Mouse (Mus musculus): ENCODE measurements around the gene Rnf103. TPM values are rescaled to one million over a fixed set of nuclear protein-coding genes. Genes with fewer than 3 reads are reported as not detected.

Gene Rnf103
- 10 to 100 TPM; 11.2 to 12.4 TPM for total RNA-seq (2023)

GRCm38 (mm10) chr6:71493675-71494340, at the start of gene Rnf103:
Gene Rnf103 (plus strand): TSS chr6:71493894.

GRCm38 (mm10) chr6:71543686-71544499, 50.2 kb downstream of the Rnf103 start, which contains the start of gene Chmp3:
Gene Chmp3 (plus strand): TSS chr6:71543797.

Other genes with a start within 250 kb of the Rnf103 start
- gene Krcc1, start 222.2 kb upstream of the Rnf103 start, total RNA-seq (2023), result 10 to 100 TPM; 34.5 to 36.1 TPM
- not detected for gene Smyd1, start 171.7 kb upstream of the Rnf103 start, total RNA-seq (2023)
- not detected for gene Cd8b1, start 171.1 kb upstream of the Rnf103 start, total RNA-seq (2023)
- under 1 TPM in 1 of 2 experiments, not detected in 1; 0.13 TPM for gene Cd8a, start 120.5 kb upstream of the Rnf103 start, total RNA-seq (2023)
- 10 to 100 TPM; 40.7 to 43.2 TPM for gene Rmnd5a, start 53.3 kb upstream of the Rnf103 start, total RNA-seq (2023)
- 10 to 100 TPM; 54.0 to 61.7 TPM for gene Chmp3, start 49.9 kb downstream of the Rnf103 start, total RNA-seq (2023)
- 10 to 100 TPM; 30.5 to 30.6 TPM for gene Kdm3a, start 139.1 kb downstream of the Rnf103 start, total RNA-seq (2023)
- gene Reep1, start 213.7 kb downstream of the Rnf103 start, total RNA-seq (2023), result under 1 TPM; 0.37 to 0.42 TPM

Data from neutrophil, adult 83 days (primary cell).